In the genomic region with DNA sequence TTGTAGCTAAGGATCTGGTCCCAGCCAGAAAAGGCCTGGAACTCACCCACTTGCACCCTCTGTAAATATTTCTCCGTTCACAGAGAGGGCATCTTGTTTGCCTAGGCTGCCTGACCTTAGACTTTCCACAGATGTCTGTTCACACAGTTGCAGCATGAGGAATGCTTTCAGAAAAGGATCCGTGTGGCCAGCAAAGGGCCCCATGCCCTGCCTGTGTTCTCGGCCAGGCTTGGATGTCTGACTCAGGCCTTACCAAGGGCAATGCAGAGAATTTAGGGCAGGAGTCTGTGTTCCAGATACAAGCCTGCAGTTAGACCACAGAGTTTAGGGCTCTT, we compare ENCODE assay signal across 13 mouse cellular contexts. TPM values are rescaled to one million over a fixed set of nuclear protein-coding genes. Genes with fewer than 3 reads are reported as not detected.
DNase-seq lines count a peak whose midpoint lies in the region; ATAC-seq and TF ChIP-seq lines count a peak whose summit lies in the region.
"Had no signal": no experiment of that assay in that cellular context is flagged by ENCODE, and none has a peak within 500 bp of the region (broad histone marks: within the 10 kb centered on the region; RNA-seq: fewer than 3 reads in every experiment).

No protein-coding gene starts in this region.

- no peaks in the 10 kb centered on the region for H3K9me3 ChIP-seq in lung, embryonic 15.5 days
- H3K9me3 ChIP-seq in embryonic facial prominence, embryonic 13.5 days, result no peaks in the 10 kb centered on the region

- TF ChIP-seq POLR2A in small intestine, adult 2 months (IDR thresholded peaks at IDR 0.05; ENCODE audit: low read depth, low read length), result no peak

- TF ChIP-seq CTCF in gastrocnemius, adult 2 months (IDR thresholded peaks at IDR 0.05), result no peak
- no peak for TF ChIP-seq CTCF in small intestine, adult 2 months (IDR thresholded peaks at IDR 0.05; ENCODE audit: extremely low read depth, insufficient read length, insufficient replicate concordance, low read depth, low read length)

- ATAC-seq in lung, embryonic 15.5 days (ENCODE audit: borderline replicate concordance, extremely low read depth, low FRiP score, low TSS enrichment), result no peak
- ATAC-seq in embryonic facial prominence, embryonic 13.5 days (ENCODE audit: insufficient number of reproducible peaks, insufficient read depth, low FRiP score, low TSS enrichment, low read depth), result no peak
- ATAC-seq: CD4-positive, CD25-positive, alpha-beta regulatory T cell, adult 4 months had no signal

- WGBS in lung, embryonic 15.5 days, result 67% methylated on average over 3 of the region's 3 CpGs
- WGBS in embryonic facial prominence, embryonic 13.5 days, result 83% methylated on average over 3 of the region's 3 CpGs
- 66% methylated on average over 3 of the region's 3 CpGs for WGBS in small intestine, adult 2 months

- H3K27me3 ChIP-seq in lung, embryonic 15.5 days, result no peaks in the 10 kb centered on the region
- no peaks in the 10 kb centered on the region for H3K27me3 ChIP-seq in embryonic facial prominence, embryonic 13.5 days
- no peaks in the 10 kb centered on the region for H3K27me3 ChIP-seq in small intestine, adult 2 months (ENCODE audit: control insufficient read depth, insufficient read depth, low read length)

- H3K4me1 ChIP-seq in lung, embryonic 15.5 days, result peaks cover 20% of the 10 kb centered on the region
- H3K4me1 ChIP-seq in embryonic facial prominence, embryonic 13.5 days, result peaks cover 12% of the 10 kb centered on the region
- H3K4me1 ChIP-seq in small intestine, adult 2 months (ENCODE audit: control insufficient read depth, insufficient read depth, insufficient read length, low read length), result peaks cover 26% of the 10 kb centered on the region

- peaks cover 6% of the 10 kb centered on the region; the same call in 1 of the 2 replicates for H3K36me3 ChIP-seq in lung, embryonic 15.5 days
- H3K36me3 ChIP-seq in embryonic facial prominence, embryonic 13.5 days, result peaks cover 94% of the 10 kb centered on the region
- H3K36me3 ChIP-seq in small intestine, adult 2 months (ENCODE audit: control insufficient read depth, insufficient read depth, low read length), result peaks cover 65% of the 10 kb centered on the region

- no peak overlapping the region for H3K9ac ChIP-seq in lung, embryonic 15.5 days
- no peak overlapping the region for H3K9ac ChIP-seq in embryonic facial prominence, embryonic 13.5 days

- no peak overlapping the region for H3K4me2 ChIP-seq in lung, embryonic 15.5 days
- H3K4me2 ChIP-seq in embryonic facial prominence, embryonic 13.5 days, result no peak overlapping the region

- peak overlapping the region; percentile 73 for H3K27ac ChIP-seq in gastrocnemius, adult 2 months
- H3K27ac ChIP-seq in lung, embryonic 15.5 days, result peak overlapping the region; percentile 56
- H3K27ac ChIP-seq in embryonic facial prominence, embryonic 13.5 days, result peak overlapping the region; percentile 39; the same call in 1 of the 2 replicates
- peak overlapping the region; percentile 57; the same call in 1 of the 2 replicates for H3K27ac ChIP-seq in small intestine, adult 2 months (ENCODE audit: insufficient read depth, low read depth, low read length)

- H3K4me3 ChIP-seq in gastrocnemius, adult 2 months, result no peak overlapping the region
- no peak overlapping the region for H3K4me3 ChIP-seq in lung, embryonic 15.5 days
- no peak overlapping the region for H3K4me3 ChIP-seq in embryonic facial prominence, embryonic 13.5 days
- no peak overlapping the region for H3K4me3 ChIP-seq in small intestine, adult 2 months (ENCODE audit: low read depth, low read length)

- intact Hi-C loops in gastrocnemius, adult 2 months (cut with DNase I), result loop anchor here (5.0 kb wide), 1 partner anchor 71 kb away; no protein-coding TSS in a partner anchor

- peak; percentile 46 for DNase-seq in gastrocnemius, adult 2 months
- DNase-seq in gastrocnemius, postnatal 10 days, result no peak
- DNase-seq in lung, postnatal 14 days, result no peak
- no peak for DNase-seq in thymus, postnatal 14 days
- no peak for DNase-seq in spleen, adult 12 weeks (ENCODE audit: low spot score)
- DNase-seq: retina, postnatal 1 day had no signal

RNA-seq across cellular contexts. Expression of gene Gm45521, which starts 13.3 kb away (rescaled TPM):
- total RNA-seq in gastrocnemius, adult 2 months (2021), result not detected
- total RNA-seq in gastrocnemius, postnatal 10 days (2021), result not detected
- polyA plus RNA-seq in lung, embryonic 15.5 days (2015; fragmentation: Nextera tagmentation; extraction: Ambion mirVana), result not detected in 2 replicates
- not detected in 2 replicates for polyA plus RNA-seq in embryonic facial prominence, embryonic 13.5 days (2015; fragmentation: Nextera tagmentation; extraction: Ambion mirVana)
- polyA plus RNA-seq in small intestine, adult 2 months (2012; rRNA removed), result not detected in 2 replicates
- total RNA-seq: layer of hippocampus, postnatal 14 days had no signal
- polyA plus RNA-seq: CD4-positive, CD25-positive, alpha-beta regulatory T cell, adult 4 months; embryonic facial prominence, embryonic 11.5 days; lung, adult 2 months had no signal

RNA-seq across cellular contexts. Expression of gene Dnase1l3, which starts 50.6 kb away (rescaled TPM):
- not detected for total RNA-seq in gastrocnemius, adult 2 months (2021)
- under 1 TPM; 0.05 to 0.11 TPM for total RNA-seq in gastrocnemius, postnatal 10 days (2021)
- 0.10 and 0.31 TPM in 2 replicates for polyA plus RNA-seq in lung, embryonic 15.5 days (2015; fragmentation: Nextera tagmentation; extraction: Ambion mirVana)
- polyA plus RNA-seq in embryonic facial prominence, embryonic 13.5 days (2015; fragmentation: Nextera tagmentation; extraction: Ambion mirVana), result 0.10 and 0.15 TPM in 2 replicates
- 6.5 and 14.2 TPM in 2 replicates for polyA plus RNA-seq in small intestine, adult 2 months (2012; rRNA removed)
- total RNA-seq: layer of hippocampus, postnatal 14 days had no signal

RNA-seq across cellular contexts. Expression of gene Abhd6, which starts 58.9 kb away (rescaled TPM):
- total RNA-seq in gastrocnemius, adult 2 months (2021), result 1 to 10 TPM; 4.8 to 7.3 TPM
- 1 to 10 TPM; 2.8 TPM for total RNA-seq in gastrocnemius, postnatal 10 days (2021)
- 13.0 and 15.7 TPM in 2 replicates for polyA plus RNA-seq in lung, embryonic 15.5 days (2015; fragmentation: Nextera tagmentation; extraction: Ambion mirVana)
- polyA plus RNA-seq in embryonic facial prominence, embryonic 13.5 days (2015; fragmentation: Nextera tagmentation; extraction: Ambion mirVana), result 23.9 and 24.2 TPM in 2 replicates
- polyA plus RNA-seq in small intestine, adult 2 months (2012; rRNA removed), result 32.9 and 59.1 TPM in 2 replicates
